Mouse (Mus musculus): Measurements from ENCODE around the gene Mmp9.

GRCm38 (mm10) chr2:164975611-164976010 is 35.0 kb downstream of the Mmp9 start:
- TF ChIP-seq CTCF (IDR thresholded peaks at IDR 0.05) (no peak), EP300 (IDR thresholded peaks at IDR 0.05) (no peak)
